Mouse (Mus musculus) cerebellum, adult 11 months (tissue): Measurements from ENCODE around the gene Lyl1.

Experiments used
- DNase-seq: peaks from one replicate; pipeline ENCODE4 v3.0.0; 2022

The Lyl1 gene

GRCm38 (mm10) chr8:84722850-84723570 is 21.8 kb downstream of the Lyl1 start, which contains the start of gene G430095P16Rik:
Gene G430095P16Rik (plus strand): TSS chr8:84723007.
- no peak for DNase-seq

- DNase-seq: no peak
Measured at GRCm38 (mm10) chr8:84723571-84723900, 22.3 kb downstream of the Lyl1 start.

- no peak for DNase-seq
Measured at GRCm38 (mm10) chr8:84724683-84725082, 23.4 kb downstream of the Lyl1 start.

GRCm38 (mm10) chr8:84725246-84725940 is 24.1 kb downstream of the Lyl1 start:
- no peak for DNase-seq

GRCm38 (mm10) chr8:84725941-84726259 is 24.6 kb downstream of the Lyl1 start:
- no peak for DNase-seq

- no peak for DNase-seq
Measured at GRCm38 (mm10) chr8:84728474-84728873, 27.2 kb downstream of the Lyl1 start.

GRCm38 (mm10) chr8:84729921-84730362 is 28.7 kb downstream of the Lyl1 start:
- peak; percentile 65 for DNase-seq

- no peak for DNase-seq
Measured at GRCm38 (mm10) chr8:84730541-84731370, 29.5 kb downstream of the Lyl1 start.

GRCm38 (mm10) chr8:84731371-84732177 is 30.3 kb downstream of the Lyl1 start:
- DNase-seq: no peak

- DNase-seq: no peak
Measured at GRCm38 (mm10) chr8:84732545-84732944, 31.3 kb downstream of the Lyl1 start.

GRCm38 (mm10) chr8:84732996-84733395 is 31.7 kb downstream of the Lyl1 start:
- no peak for DNase-seq

GRCm38 (mm10) chr8:84733959-84734358 is 32.7 kb downstream of the Lyl1 start:
- no peak for DNase-seq

GRCm38 (mm10) chr8:84734680-84735079 is 33.4 kb downstream of the Lyl1 start:
- DNase-seq: no peak

- DNase-seq: no peak
Measured at GRCm38 (mm10) chr8:84735597-84735996, 34.3 kb downstream of the Lyl1 start.

- no peak for DNase-seq
Measured at GRCm38 (mm10) chr8:84736521-84736920, 35.3 kb downstream of the Lyl1 start.

GRCm38 (mm10) chr8:84737608-84738007 is 36.4 kb downstream of the Lyl1 start:
- DNase-seq: peak; percentile 83

GRCm38 (mm10) chr8:84738266-84738665 is 37.0 kb downstream of the Lyl1 start:
- no peak for DNase-seq

GRCm38 (mm10) chr8:84738715-84739400 is 37.6 kb downstream of the Lyl1 start:
- no peak for DNase-seq

GRCm38 (mm10) chr8:84739401-84739742 is 38.1 kb downstream of the Lyl1 start:
- no peak for DNase-seq

GRCm38 (mm10) chr8:84740895-84741843 is 39.9 kb downstream of the Lyl1 start:
- DNase-seq: no peak
